Mouse (Mus musculus) CD4-positive, CD25-positive, alpha-beta regulatory T cell, adult 2 months (primary cell): ENCODE results near the gene Gm3591.
"Not testable (repeated sequence)": the region's sequence is repeated elsewhere in the genome, so short reads cannot be mapped to it uniquely, and the experiment has no call there.

Source experiments
- DNase-seq: peaks from one replicate; pipeline ENCODE4 v3.0.0-alpha.2; 2012; ENCODE audit warnings: low read depth, low spot score

The Gm3591 gene

DNA sequence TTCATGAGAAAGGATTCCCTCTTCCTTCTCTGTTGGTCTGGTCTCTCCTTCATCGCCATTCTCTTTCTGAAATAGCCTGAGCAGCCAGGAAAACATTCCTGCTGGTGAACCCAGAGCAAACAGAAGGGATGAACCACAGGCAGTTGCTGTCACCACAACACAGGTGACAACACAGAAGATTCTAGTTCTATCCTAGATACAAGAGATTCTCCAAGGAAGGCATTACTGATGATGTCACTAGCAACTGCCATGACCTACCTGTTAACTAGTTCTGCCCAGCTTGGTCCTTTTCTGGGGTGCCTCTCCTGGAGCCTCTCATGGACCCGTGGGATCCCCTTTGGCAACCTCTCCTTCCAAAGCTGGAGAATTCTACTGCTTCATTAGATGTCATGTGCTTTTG lies at the start of gene Gm3591:
Gene Gm3591, minus strand, starts transcription at position 101 of the 400 bp plus-strand sequence.
- DNase-seq = not testable (repeated sequence)

DNA sequence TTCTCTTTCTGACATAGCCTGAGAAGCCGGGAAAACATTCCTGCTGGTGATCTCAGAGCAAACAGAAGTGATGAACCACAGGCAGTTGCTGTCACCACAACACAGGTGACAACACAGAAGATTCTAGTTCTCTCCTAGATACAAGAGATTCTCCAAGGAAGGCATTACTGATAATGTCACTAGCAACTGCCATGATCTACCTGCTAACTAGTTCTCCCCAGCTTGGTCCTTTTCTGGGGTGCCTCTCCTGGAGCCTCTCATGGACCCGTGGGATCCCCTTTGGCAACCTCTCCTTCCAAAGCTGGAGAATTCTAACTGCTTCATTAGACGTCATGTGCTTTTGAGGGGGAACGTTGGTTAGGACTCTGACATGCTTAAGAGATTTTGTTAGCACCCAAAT lies 32.2 kb upstream of the Gm3591 start, which contains the start of gene Gm3594:
Gene Gm3594, minus strand, starts transcription at position 101 of the 400 bp plus-strand sequence.
- DNase-seq = not testable (repeated sequence)

DNA sequence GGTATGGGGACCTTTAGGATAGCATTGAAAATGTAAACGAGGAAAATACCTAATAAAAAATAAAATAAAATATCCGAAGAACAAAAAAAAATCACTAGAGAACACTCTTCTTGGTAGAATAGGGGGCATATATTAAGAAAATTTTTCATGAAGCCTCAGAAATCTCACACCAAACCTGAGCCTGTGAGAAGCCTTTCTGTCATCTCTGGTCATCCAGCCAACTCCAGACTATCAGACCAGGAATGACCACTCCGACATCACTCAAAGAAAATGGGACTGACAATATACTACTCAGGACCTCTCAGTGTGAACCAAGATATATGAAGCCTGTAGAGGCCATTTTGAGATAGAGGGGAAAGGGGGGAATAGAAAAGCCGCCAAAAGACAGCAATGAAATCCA lies 28.5 kb upstream of the Gm3591 start:
- not testable (repeated sequence) for DNase-seq

DNA sequence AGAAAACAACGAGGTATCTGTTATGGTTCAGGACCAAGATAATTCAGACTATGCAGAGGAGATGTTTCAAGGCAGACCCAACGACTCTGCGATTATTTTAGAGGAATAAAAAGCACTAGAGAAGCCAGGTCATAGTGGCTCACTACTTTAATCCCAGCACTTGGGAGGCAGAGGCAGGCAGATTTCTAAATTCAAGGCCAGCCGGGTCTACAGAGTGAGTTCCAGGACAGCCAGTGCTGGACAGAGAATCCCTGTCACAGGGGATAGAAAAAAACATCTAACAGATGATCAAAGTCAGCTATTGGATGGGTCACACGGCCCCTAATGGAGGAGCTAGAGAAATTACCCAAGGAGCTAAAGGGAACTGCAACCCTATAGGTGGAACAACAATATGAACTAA lies 27.9 kb upstream of the Gm3591 start:
- DNase-seq = not testable (repeated sequence)

DNA sequence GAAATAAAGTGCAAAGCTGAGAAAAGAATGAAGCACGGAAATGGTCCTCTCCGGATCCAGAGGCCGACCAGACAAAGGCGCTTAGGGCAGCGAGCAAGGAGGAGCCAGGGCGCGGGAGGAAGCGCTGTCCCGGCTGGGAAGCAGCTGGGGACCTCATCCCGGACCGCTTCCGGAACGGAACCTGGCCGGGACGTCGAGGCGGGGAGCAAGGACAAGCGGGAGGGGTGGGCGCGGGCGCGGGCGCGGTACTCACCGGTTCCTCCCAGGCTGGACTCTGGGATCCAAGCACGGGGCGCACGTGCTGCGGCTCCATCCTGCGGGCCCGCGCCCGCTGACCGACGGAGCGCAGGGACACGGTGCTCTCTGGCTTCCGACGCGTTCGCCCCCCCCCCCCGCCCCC lies 14.5 kb upstream of the Gm3591 start:
- DNase-seq = not testable (repeated sequence)

DNA sequence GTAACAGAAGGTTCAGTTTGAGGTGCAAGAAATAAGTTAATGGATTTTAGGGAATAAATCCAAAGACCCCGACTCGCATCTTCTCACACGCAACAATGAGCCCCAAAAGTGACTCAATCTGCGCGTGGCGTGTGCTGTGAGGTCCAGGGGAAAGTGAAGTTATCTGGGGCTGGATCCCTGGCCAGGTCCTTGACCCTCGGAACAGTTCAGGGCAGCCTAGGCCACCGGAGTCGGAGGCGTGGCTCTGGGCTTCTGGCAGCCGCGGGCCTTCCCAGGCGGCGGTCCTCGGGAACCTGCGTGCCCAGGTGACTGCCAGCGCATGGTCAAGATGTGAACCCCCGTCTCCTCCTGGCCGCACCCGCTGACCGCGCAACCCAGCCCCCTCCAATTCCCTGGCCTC lies 14.1 kb upstream of the Gm3591 start:
- DNase-seq = peak; percentile 0

DNA sequence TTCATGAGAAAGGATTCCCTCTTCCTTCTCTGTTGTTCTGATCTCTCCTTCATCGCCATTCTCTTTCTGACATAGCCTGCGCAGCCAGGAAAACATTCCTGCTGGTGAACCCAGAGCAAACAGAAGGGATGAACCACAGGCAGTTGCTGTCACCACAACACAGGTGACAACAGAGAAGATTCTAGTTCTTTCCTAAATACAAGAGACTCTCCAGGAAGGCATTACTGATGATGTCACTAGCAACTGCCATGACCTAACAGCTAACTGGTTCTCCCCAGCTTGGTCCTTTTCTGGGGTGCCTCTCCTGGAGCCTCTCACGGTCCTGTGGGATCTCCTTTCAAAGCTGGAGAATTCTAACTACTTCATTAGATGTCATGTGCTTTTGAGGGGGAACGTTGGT lies 22.1 kb downstream of the Gm3591 start, which contains the start of gene Gm16440:
Gene Gm16440, minus strand, starts transcription at position 101 of the 400 bp plus-strand sequence.
- not testable (repeated sequence) for DNase-seq
